ENCODE assay signal across 11 mouse cellular contexts in genomic region chr10:122693911-122694618, GRCm38 (mm10). TPM values are rescaled to one million over a fixed set of nuclear protein-coding genes. Genes with fewer than 3 reads are reported as not detected.
DNase-seq lines count a peak whose midpoint lies in the region; ATAC-seq lines count a peak whose summit lies in the region.
"Had no signal": no experiment of that assay in that cellular context is flagged by ENCODE, and none has a peak within 500 bp of the region (broad histone marks: within the 10 kb centered on the region; RNA-seq: fewer than 3 reads in every experiment).

No protein-coding gene starts in this region.

- no peak overlapping the region for H3K9ac ChIP-seq in liver, embryonic 11.5 days (ENCODE audit: low read depth, low read length)
- H3K9ac ChIP-seq in hindbrain, embryonic 13.5 days, result no peak overlapping the region
- no peak overlapping the region for H3K9ac ChIP-seq in midbrain, embryonic 15.5 days

- no peak overlapping the region for H3K4me3 ChIP-seq in liver, embryonic 11.5 days (ENCODE audit: low read depth, low read length)
- no peak overlapping the region for H3K4me3 ChIP-seq in hindbrain, embryonic 13.5 days
- no peak overlapping the region for H3K4me3 ChIP-seq in midbrain, embryonic 15.5 days

- 72% methylated on average over 14 of the region's 17 CpGs for WGBS in liver, embryonic 11.5 days
- 74% methylated on average over 17 of the region's 17 CpGs for WGBS in hindbrain, embryonic 13.5 days
- 65% methylated on average over 17 of the region's 17 CpGs for WGBS in midbrain, embryonic 15.5 days

- H3K27ac ChIP-seq in liver, embryonic 11.5 days (ENCODE audit: low read depth, low read length), result no peak overlapping the region
- peak overlapping the region; percentile 78 for H3K27ac ChIP-seq in hindbrain, embryonic 13.5 days
- H3K27ac ChIP-seq in midbrain, embryonic 15.5 days, result peak overlapping the region; percentile 1; the same call in 1 of the 2 replicates

- H3K36me3 ChIP-seq in liver, embryonic 11.5 days (ENCODE audit: control insufficient read depth, insufficient read depth, low read length), result no peaks in the 10 kb centered on the region
- H3K36me3 ChIP-seq in hindbrain, embryonic 13.5 days, result no peaks in the 10 kb centered on the region
- H3K36me3 ChIP-seq in midbrain, embryonic 15.5 days (replicated peaks), result no peaks in the 10 kb centered on the region

- H3K4me2 ChIP-seq in liver, embryonic 11.5 days, result no peak overlapping the region
- H3K4me2 ChIP-seq in hindbrain, embryonic 13.5 days, result no peak overlapping the region
- no peak overlapping the region for H3K4me2 ChIP-seq in midbrain, embryonic 15.5 days

- DNase-seq in cerebellum, adult 9-11 months, result peak; percentile 41
- no peak for DNase-seq in cerebellum, postnatal 36 days
- no peak for DNase-seq in liver, embryonic 11.5 days (ENCODE audit: low spot score)
- no peak for DNase-seq in liver
- no peak for DNase-seq in adrenal gland, adult 2 months
- DNase-seq in spleen, adult 12 weeks (ENCODE audit: low spot score), result no peak
- DNase-seq: embryo, embryonic 11 days; thymus, postnatal 4 days had no signal

- 0 out of 2 replicates have a peak, but pooled peaks have one; percentile 34 for ATAC-seq in liver, embryonic 11.5 days (replicated peaks; ENCODE audit: low FRiP score)
- ATAC-seq in hindbrain, embryonic 13.5 days (ENCODE audit: low FRiP score), result no peak
- peak; percentile 59; the same call in 1 of the 2 replicates for ATAC-seq in midbrain, embryonic 15.5 days (replicated peaks)

- H3K27me3 ChIP-seq in liver, embryonic 11.5 days (replicated peaks; ENCODE audit: control insufficient read depth, insufficient read depth, low read length), result no peaks in the 10 kb centered on the region
- no peaks in the 10 kb centered on the region for H3K27me3 ChIP-seq in hindbrain, embryonic 13.5 days
- no peaks in the 10 kb centered on the region for H3K27me3 ChIP-seq in midbrain, embryonic 15.5 days (replicated peaks)
- H3K27me3 ChIP-seq: CH12.LX had no signal

- H3K4me1 ChIP-seq in liver, embryonic 11.5 days (replicated peaks; ENCODE audit: control insufficient read depth, insufficient read depth, low read length), result no peaks in the 10 kb centered on the region
- peaks cover 22% of the 10 kb centered on the region for H3K4me1 ChIP-seq in hindbrain, embryonic 13.5 days (replicated peaks)
- peaks cover 15% of the 10 kb centered on the region for H3K4me1 ChIP-seq in midbrain, embryonic 15.5 days

- H3K9me3 ChIP-seq in liver, embryonic 11.5 days (ENCODE audit: control insufficient read depth, low read length), result no peaks in the 10 kb centered on the region
- no peaks in the 10 kb centered on the region for H3K9me3 ChIP-seq in hindbrain, embryonic 13.5 days
- no peaks in the 10 kb centered on the region for H3K9me3 ChIP-seq in midbrain, embryonic 15.5 days

RNA-seq across cellular contexts. Expression of gene Ppm1h, which starts 15.5 kb away (rescaled TPM):
- 1.8 and 2.1 TPM in 2 replicates for polyA plus RNA-seq in liver, embryonic 11.5 days (2014; fragmentation: Nextera tagmentation; extraction: Ambion mirVana)
- polyA plus RNA-seq in hindbrain, embryonic 13.5 days (2015; fragmentation: Nextera tagmentation; extraction: Ambion mirVana), result 20.3 and 20.6 TPM in 2 replicates
- 20.7 and 21.4 TPM in 2 replicates for polyA plus RNA-seq in midbrain, embryonic 15.5 days (2015; fragmentation: Nextera tagmentation; extraction: Ambion mirVana)
- 10 to 100 TPM; 16.0 to 29.3 TPM for total RNA-seq in adrenal gland, adult 2 months (2021)
- polyA plus RNA-seq in adrenal gland, adult 2 months (2012; rRNA removed), result 9.5 and 11.7 TPM in 2 replicates
